Mouse (Mus musculus) CD4-positive, CD25-positive, alpha-beta regulatory T cell, adult 2 months (primary cell): ENCODE data around the gene Rc3h2.

ENCODE experiments used
- DNase-seq: peaks from one replicate; pipeline ENCODE4 v3.0.0-alpha.2; 2012; ENCODE audit warnings: low read depth, low spot score

Gene Rc3h2

GRCm38 (mm10) chr2:37422306-37423304 lies at the start of gene Rc3h2:
Gene Rc3h2 (minus strand): TSS chr2:37422903.
- DNase-seq, result peak; percentile 97

DNA sequence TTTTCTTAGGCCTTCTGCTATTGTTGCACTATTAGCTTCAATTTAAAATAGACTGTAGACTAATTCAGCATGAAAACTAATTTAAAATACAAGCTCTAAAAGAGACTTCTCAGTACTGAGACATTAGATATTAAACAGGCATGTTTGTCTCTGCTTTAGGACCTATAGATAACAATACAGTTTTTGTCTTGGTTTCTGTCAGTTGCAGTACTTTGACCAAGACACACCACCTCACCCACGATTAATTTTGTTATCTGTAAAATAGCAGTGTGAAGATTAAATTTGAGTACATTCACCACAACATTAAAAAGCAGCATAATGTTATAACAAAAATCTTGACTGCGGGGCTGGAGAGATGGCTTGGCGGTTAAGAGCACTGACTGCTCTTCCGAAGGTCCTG lies 43.6 kb upstream of the Rc3h2 start:
- no peak for DNase-seq

GRCm38 (mm10) chr2:37460707-37461106 lies 38.0 kb upstream of the Rc3h2 start:
- DNase-seq, result no peak

GRCm38 (mm10) chr2:37452376-37452760 lies 29.7 kb upstream of the Rc3h2 start:
- DNase-seq, result no peak

DNA sequence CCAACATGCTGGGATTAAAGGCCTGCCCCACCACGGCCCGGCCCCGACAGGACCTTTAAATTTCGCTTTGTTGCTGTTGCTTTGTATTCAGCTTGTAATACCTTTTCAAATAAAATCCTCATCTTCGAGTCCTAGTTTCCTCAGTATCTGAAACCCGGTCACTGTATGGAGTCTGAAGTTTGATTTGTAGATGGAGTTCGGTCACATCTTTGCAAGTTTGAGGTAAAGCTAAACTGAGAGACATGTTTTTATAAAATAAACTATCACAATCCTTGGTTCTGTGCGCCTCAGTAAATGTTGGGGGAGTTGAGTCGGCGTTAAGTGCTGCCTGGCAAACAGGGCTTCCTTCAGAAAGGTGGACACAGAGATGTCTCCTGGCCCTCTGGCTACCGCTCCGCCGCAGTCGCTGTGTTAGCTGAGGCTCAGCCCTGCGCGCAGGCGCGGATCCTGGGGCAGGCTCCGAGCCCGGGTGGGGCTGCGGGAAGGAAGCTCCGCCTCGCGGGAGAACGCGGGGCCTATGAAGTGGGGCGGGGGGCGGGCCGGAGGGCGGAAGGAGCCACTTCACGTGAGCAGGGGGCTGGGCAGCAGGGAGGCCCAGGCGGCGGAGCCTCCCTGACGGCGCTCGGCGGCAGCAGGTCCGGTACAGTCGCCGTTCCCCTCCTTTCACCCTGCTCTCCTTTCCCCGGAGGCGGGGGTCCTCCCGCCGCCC lies 29.1 kb upstream of the Rc3h2 start:
- peak; percentile 97 for DNase-seq

- peak; percentile 93 for DNase-seq
Observed at GRCm38 (mm10) chr2:37442611-37443591, 20.2 kb upstream of the Rc3h2 start, which contains the start of the genes Zbtb26, Zbtb6 and Rabgap1. Gene Zbtb26 (minus strand): TSS chr2:37443135. Gene Zbtb6 (minus strand): TSS chr2:37443171. Gene Rabgap1 (plus strand): TSS chr2:37443279.

DNA sequence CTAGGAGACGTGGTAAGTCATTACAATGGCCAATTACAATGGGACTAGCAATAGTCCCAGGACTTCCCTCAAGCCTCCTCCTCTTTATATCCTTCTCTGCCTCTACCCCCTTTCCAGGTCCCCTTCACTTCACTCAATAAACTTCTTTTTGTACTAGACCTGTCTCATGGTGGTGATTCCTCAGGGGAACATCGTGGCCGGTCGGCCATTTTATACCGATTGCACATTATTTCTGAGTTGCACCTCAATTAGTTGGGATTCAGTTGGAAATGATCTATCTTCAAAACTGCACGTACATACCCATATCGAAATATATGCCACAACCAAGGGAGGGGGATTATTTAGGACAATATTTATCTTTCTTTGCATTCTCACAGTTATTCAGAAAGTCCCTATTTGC lies 8.9 kb upstream of the Rc3h2 start:
- no peak for DNase-seq

DNA sequence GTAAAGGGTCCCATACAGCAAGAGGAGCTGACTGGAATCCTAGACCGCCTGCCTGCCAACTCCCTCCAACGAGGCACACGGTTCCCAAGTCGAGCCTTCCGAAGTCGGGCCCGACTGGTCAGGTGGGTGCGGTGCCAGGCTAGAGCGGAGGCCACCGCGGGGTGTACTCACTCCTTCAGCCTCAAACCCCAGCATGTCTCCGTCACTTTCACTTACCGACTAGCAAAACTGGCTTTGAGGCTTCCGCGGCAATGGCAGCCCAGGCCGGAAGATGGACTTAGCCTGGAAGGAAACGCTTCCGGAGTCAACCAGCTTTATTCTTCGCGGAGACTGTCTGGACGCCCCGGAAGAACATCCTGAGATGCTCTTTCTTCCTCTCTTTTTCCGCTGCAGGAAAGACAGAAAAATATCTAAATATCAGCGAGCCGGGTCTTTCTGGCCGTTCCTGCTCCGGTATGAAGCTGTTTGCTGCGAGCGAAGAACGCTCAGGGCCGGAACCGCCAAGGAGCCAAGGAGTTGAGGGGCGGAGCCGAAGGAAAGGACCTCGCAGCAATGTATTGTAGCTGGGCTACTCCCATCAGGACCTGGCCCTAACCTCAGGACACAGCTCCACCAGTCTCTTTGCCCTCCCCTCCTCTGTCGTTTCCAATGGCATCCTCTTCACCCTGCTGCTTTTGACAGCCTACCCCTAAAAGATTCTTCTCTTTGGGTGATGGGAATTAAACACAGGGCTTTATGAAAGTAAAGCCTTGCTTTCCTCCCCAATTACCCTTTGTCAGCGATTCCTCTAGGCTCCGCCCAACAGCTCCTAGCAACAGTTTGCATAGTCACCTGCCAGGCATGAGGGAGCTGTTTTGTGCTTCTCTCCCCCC lies 8.1 kb upstream of the Rc3h2 start:
- DNase-seq, result peak; percentile 92

DNA sequence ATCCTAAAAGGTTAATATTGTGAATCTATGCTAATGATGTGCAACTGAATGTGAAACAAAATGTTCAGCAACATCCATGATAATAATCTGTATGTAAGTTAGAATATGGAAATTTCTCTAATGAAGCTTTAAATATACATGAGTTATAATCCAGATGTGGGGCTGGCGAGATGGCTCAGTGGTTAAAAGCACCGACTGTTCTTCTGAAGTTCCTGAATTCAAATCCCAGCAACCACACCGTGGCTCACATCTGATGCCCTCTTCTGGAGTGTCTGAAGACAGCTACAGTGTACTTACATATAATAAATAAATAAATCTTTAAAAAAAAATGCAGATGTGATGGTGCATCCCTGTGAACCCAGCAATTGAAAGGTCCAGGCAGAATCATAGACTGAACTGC lies 968 bp upstream of the Rc3h2 start:
- DNase-seq, result peak; percentile 28

DNA sequence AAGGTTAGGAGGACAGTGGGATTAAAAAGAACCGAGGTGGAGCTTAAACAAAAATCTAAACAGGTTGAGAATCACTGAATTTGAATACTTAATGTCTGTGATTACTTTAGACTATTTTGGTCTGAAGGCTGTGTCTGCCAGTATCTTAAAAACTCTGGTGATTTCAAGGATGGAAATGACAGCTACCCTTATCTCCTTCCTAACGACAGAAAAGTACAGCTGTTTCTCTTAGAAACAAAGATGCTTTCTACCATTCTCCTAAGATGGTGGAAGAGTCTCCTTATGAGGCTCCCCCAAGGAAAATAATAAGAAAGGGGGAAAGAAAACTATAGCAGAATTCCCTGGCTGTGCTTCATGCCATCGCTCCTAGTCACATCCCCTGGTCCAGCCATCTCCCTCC lies 800 bp downstream of the Rc3h2 start:
- DNase-seq, result no peak

- DNase-seq, result peak; percentile 33
Observed at GRCm38 (mm10) chr2:37395539-37395938, 27.2 kb downstream of the Rc3h2 start.

- DNase-seq, result no peak
Observed at GRCm38 (mm10) chr2:37382921-37383320, 39.8 kb downstream of the Rc3h2 start.

DNA sequence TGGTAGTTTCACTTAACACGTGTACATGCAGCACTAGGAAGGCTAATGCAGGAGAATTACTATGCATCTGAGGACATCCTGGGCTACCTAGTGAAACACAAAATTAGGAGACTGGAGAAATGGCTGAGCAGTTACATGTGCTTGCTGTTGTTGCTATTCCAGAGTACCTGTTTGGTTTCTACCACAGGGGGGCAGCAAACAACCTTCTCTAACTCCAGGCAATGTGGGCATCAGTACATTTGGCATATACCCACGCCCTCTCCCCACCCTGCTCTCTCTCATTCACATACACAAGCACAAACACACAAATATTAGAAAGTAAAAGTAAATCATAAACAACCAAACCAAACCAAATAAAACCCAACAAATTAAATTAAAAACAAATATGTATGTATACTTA lies 42.5 kb downstream of the Rc3h2 start:
- peak; percentile 81 for DNase-seq

DNA sequence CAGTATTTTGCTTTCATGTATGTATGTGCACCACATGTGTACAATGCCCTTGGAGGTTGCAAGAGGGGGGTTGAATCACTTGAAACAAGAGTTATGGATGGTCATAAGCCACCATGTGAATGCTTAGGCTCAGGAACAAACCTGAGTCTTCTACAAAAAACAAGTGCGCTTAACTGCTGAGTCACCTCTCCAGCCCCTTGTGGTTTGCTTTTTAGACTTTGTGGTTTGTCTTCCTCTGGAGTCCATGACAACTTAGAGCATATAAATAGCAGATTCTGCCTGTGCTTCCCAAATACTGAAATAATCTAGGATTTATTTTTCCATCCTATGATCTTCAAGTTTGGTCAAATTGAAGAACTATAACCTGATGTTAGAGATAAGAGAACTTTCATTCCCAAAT lies 46.7 kb downstream of the Rc3h2 start:
- no peak for DNase-seq

DNA sequence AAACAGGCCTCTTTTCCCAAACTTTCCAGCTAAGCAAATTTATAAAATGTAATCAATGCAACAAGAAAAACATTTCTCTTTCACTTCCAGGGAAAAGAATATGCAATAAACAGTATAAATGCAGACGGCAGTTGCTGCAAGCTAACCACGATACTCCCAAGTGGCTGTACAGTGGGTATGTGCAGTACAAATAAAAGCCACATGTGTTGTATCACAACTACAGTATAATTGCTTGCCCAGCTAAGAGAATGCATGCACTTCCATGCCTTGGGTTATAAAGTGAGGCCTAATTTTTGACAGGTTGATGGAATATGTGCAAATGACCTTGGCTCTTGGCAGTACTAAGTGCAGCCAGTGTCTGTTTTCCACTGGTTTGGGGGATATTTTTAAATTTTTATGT lies 52.1 kb downstream of the Rc3h2 start:
- DNase-seq, result no peak

GRCm38 (mm10) chr2:37359908-37360307 lies 62.8 kb downstream of the Rc3h2 start:
- DNase-seq, result peak; percentile 3

DNA sequence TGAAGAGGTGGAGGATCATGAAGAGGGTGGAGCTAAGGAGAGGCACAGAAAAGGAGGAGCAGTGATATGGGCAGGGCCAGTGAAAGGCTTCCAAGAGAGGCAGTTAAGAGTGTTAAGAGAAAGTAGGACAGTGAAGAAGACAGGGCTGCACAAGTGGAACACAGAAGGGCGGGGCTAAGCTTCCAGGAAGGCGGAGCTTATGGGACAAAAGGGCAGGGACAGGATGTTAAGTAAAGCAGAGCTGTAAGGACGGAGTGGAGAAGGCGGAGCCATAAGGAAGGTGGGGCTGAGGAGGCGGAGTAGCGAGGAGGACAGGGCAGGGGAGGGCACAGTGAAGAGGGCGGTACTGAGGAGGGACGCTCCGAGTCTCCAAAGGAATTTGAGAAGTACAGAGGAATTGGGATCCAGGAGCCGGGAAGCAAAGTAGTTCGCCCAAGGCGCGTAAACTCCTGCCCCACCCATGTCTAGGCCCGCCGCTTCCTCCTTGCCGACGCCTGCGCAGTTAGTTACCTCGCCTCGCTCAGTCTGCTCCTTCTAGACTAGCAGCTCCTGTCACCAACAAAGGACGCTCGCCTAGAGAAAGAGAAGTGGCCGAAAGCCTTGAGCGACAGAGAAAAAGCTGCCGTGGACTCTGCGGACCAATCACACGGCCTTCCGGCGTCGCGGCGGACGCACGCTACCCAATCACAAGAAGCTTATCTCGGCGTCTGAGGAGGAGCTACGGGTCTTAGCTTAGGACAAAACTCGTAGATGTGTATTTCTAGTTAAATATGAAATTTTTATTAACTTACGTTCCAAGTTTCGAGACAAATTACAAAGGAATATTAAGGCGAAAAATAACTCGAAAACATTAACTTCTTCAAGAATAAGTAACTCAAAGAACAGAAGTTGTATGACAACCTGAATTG lies 63.8 kb downstream of the Rc3h2 start, which contains the start of gene Pdcl:
Gene Pdcl, minus strand, starts transcription at position 700 of the 908 bp plus-strand sequence.
- DNase-seq, result peak; percentile 95

- no peak for DNase-seq
Observed at GRCm38 (mm10) chr2:37355571-37355970, 67.1 kb downstream of the Rc3h2 start.

GRCm38 (mm10) chr2:37351671-37352070 lies 71.0 kb downstream of the Rc3h2 start:
- DNase-seq, result no peak
